Mouse (Mus musculus): ENCODE data around the gene Psmb8.

DNA sequence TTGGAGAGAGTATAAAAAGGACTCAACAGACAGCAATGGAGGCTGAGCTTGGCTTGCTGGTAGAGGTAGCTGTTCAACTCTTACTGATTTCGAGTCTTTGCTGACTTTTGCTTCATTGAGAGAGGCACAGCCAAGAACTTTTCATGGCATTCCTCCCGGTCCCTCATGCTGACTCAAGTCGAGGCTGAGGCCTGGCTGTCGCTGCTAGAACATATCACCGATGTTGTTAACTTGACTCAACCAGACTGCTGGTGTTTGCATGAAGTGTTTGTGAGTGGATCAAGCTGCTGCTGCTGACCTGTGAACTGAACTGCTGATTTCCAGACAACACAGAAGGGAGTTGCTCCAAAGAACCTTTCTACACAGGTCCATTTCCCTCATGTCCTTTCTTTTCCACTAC lies 39.2 kb downstream of the Psmb8 start:
- no peak for TF ChIP-seq CTCF (IDR thresholded peaks at IDR 0.05; ENCODE audit: low read depth)
- no peak for TF ChIP-seq EP300 (IDR thresholded peaks at IDR 0.05; ENCODE audit: low read depth)

Data from heart, postnatal 0 days (tissue).